Mouse (Mus musculus) cerebellum, adult 2 months (tissue): ENCODE data around the gene Uevld. TPM values are rescaled to one million over a fixed set of nuclear protein-coding genes. Genes with fewer than 3 reads are reported as not detected.
A peak's percentile ranks its signal among the peaks of the same experiment; 100 is the strongest.

Source experiments
- DNase-seq, 2 experiments: peaks; one replicate each; pipeline ENCODE4 v3.0.0; 2021
- H3K27ac ChIP-seq: fragments of 200-500 bp; 2 replicates; pipeline ENCODE4 v1.5.1; 2012; ENCODE audit warnings: low read length, control low read depth, inconsistent platforms; ENCODE audit not compliant: insufficient read depth
- H3K27me3 ChIP-seq: fragments of 200-500 bp; 2 replicates; pipeline ENCODE4 v1.6.1; 2012; ENCODE audit warnings: inconsistent platforms, mild to moderate bottlenecking, low read length, moderate library complexity; ENCODE audit not compliant: control insufficient read depth, insufficient read depth
- H3K4me1 ChIP-seq: fragments of 200-500 bp; 2 replicates; pipeline ENCODE4 v1.6.1; 2011; ENCODE audit warnings: low read length; ENCODE audit not compliant: control insufficient read depth, insufficient read depth
- H3K4me3 ChIP-seq: fragments of 200-500 bp; replicated peaks from 2 replicates; pipeline ENCODE3; 2011; ENCODE audit warnings: mild to moderate bottlenecking, low read depth, low read length, control low read depth; ENCODE audit not compliant: insufficient read depth
- CTCF ChIP-seq: fragments of 200-500 bp; IDR thresholded peaks from 2 replicates; pipeline ENCODE4 v1.5.1; 2011; ENCODE audit warnings: low read depth, mild to moderate bottlenecking, control low read depth, low read length, moderate library complexity, borderline replicate concordance; ENCODE audit not compliant: insufficient read depth
- POLR2A ChIP-seq: fragments of 200-500 bp; IDR thresholded peaks from 2 replicates; pipeline ENCODE4 v1.6.1; 2011; ENCODE audit warnings: low read length, control low read depth, borderline replicate concordance; ENCODE audit not compliant: insufficient read depth
- WGBS: fragments of 180-500 bp; shearing (Covaris S2); methylation state at CpG from one replicate; pipeline ENCODE4 v1.1.7; 2018; 5-methylcytosine and 5-hydroxymethylcytosine counted together
- polyA plus RNA-seq: library from polyadenylated mRNA; depleted of rRNA; stranded (reverse); fragments of >200 nt; gene quantifications from 2 replicates; pipeline ENCODE4 v1.2.3, GENCODE M21; 2012; rRNA removed

Gene Uevld
- polyA plus RNA-seq: 7.4 and 8.0 TPM in 2 replicates

GRCm38 (mm10) chr7:46957831-46958691, at the start of gene Uevld:
Gene Uevld (minus strand): TSS chr7:46958527.
- Histone ChIP-seq H3K27ac (peak within 1 kb of the TSS; percentile 8; the same call in 1 of the 2 replicates), H3K27me3 (no peaks in the 10 kb centered on the region)
- DNase-seq: peak; percentile 98

GRCm38 (mm10) chr7:47007818-47008167, 49.5 kb upstream of the Uevld start:
- Histone ChIP-seq H3K4me3 (peak overlapping the region; percentile 86), H3K27ac (peak overlapping the region; percentile 70), H3K27me3 (no peaks in the 10 kb centered on the region), H3K4me1 (peaks cover 5% of the 10 kb centered on the region)
- WGBS: under 1% methylated on average over 25 of the region's 25 CpGs
- TF ChIP-seq POLR2A: no peak
- TF ChIP-seq CTCF: peak; percentile 45; the same call in 1 of the 2 replicates
- DNase-seq: no peak

More at GRCm38 (mm10) chr7:46957831-46958691, at the start of gene Uevld:
- Histone ChIP-seq H3K4me1 (peaks cover 3% of the 10 kb centered on the region; the same call in 1 of the 2 replicates), H3K4me3 (peak within 1 kb of the TSS; percentile 80)
- peak; percentile 60 for TF ChIP-seq POLR2A
- TF ChIP-seq CTCF: no peak
- WGBS: under 1% methylated on average over 51 of the region's 51 CpGs

GRCm38 (mm10) chr7:47007109-47007780, 48.9 kb upstream of the Uevld start:
- peak overlapping the region; percentile 86 for H3K4me3 ChIP-seq
- no peak for TF ChIP-seq CTCF
- no peak for TF ChIP-seq POLR2A
- 6% methylated on average over 21 of the region's 21 CpGs for WGBS
- DNase-seq: peak; percentile 35 to 51
- no peaks in the 10 kb centered on the region for H3K27me3 ChIP-seq
- H3K27ac ChIP-seq: peak overlapping the region; percentile 70; the same call in 1 of the 2 replicates
- peaks cover 5% of the 10 kb centered on the region for H3K4me1 ChIP-seq

- H3K4me3 ChIP-seq: no peak overlapping the region
- peaks cover 11% of the 10 kb centered on the region for H3K4me1 ChIP-seq
- no peaks in the 10 kb centered on the region for H3K27me3 ChIP-seq
- TF ChIP-seq CTCF: no peak
- TF ChIP-seq POLR2A: no peak
- no peak overlapping the region for H3K27ac ChIP-seq
- 27% methylated on average over 3 of the region's 3 CpGs for WGBS
- DNase-seq: no peak
Measured at GRCm38 (mm10) chr7:47003411-47004115, 45.2 kb upstream of the Uevld start.

GRCm38 (mm10) chr7:47001900-47002275, 43.6 kb upstream of the Uevld start:
- Histone ChIP-seq H3K4me3 (no peak overlapping the region), H3K27ac (no peak overlapping the region), H3K27me3 (no peaks in the 10 kb centered on the region), H3K4me1 (peaks cover 28% of the 10 kb centered on the region)
- DNase-seq: no peak
- TF ChIP-seq CTCF (no peak), POLR2A (no peak)
- 53% methylated on average over 4 of the region's 4 CpGs for WGBS

- peaks cover 30% of the 10 kb centered on the region for H3K4me1 ChIP-seq
- no peak for TF ChIP-seq POLR2A
- TF ChIP-seq CTCF: no peak
- no peak overlapping the region for H3K27ac ChIP-seq
- WGBS: 59% methylated on average over 5 of the region's 5 CpGs
- no peak overlapping the region for H3K4me3 ChIP-seq
- no peaks in the 10 kb centered on the region for H3K27me3 ChIP-seq
- no peak for DNase-seq
Measured at GRCm38 (mm10) chr7:47001125-47001899, 43.0 kb upstream of the Uevld start.

GRCm38 (mm10) chr7:47000644-47000983, 42.3 kb upstream of the Uevld start:
- no peak for TF ChIP-seq POLR2A
- no peak for TF ChIP-seq CTCF
- Histone ChIP-seq H3K27me3 (no peaks in the 10 kb centered on the region), H3K4me3 (no peak overlapping the region), H3K4me1 (peaks cover 29% of the 10 kb centered on the region), H3K27ac (no peak overlapping the region)
- WGBS: 30% methylated on average over 3 of the region's 3 CpGs
- no peak for DNase-seq
